Mouse (Mus musculus): ENCODE results near the gene Wiz. TPM values are rescaled to one million over a fixed set of nuclear protein-coding genes. Genes with fewer than 3 reads are reported as not detected.

Wiz gene
- polyA plus RNA-seq, 1 experiment = 21.0 TPM

DNA sequence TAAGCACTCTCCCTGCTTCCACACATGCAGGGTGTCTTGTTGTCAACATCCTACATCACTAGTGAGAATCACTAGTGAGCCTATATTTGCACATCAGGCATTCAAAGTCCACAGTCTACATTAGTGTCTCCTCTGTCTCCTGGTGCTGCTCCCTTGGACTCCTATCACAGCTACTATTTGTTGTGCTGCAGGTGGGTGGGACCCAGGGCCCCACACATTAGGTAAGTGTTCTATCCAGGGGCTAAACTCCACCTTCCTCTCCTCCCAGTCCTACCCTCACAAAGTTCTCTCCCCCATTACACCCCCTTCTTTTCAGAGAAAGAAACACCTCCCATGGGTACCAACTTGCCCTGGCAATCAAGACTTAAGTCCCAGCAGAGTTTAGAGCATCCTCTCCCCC is 37.4 kb upstream of the Wiz start:
- Histone ChIP-seq H3K79me2 (ENCODE audit: control insufficient read depth, insufficient read depth) (no peaks in the 10 kb centered on the region), H3ac (ENCODE audit: control insufficient read depth, insufficient read length) (no peak overlapping the region), H3K4me2 (ENCODE audit: low read depth) (no peak overlapping the region), H3K36me3 (ENCODE audit: control insufficient read depth, insufficient read depth) (no peaks in the 10 kb centered on the region), H3K27me3 (ENCODE audit: control insufficient read depth, insufficient read depth, insufficient read length) (peaks cover 18% of the 10 kb centered on the region), H3K4me3 (no peak overlapping the region)
- TF ChIP-seq E2F4 (IDR thresholded peaks at IDR 0.05; ENCODE audit: insufficient read depth) (no peak), MYOD1 (IDR thresholded peaks at IDR 0.05; ENCODE audit: control insufficient read depth in 1 of 3, insufficient read length in 2 of 3, low read depth in 2 of 3) (no peak), POLR2AphosphoS2 (IDR thresholded peaks at IDR 0.05; ENCODE audit: insufficient read length, low read depth) (no peak)

DNA sequence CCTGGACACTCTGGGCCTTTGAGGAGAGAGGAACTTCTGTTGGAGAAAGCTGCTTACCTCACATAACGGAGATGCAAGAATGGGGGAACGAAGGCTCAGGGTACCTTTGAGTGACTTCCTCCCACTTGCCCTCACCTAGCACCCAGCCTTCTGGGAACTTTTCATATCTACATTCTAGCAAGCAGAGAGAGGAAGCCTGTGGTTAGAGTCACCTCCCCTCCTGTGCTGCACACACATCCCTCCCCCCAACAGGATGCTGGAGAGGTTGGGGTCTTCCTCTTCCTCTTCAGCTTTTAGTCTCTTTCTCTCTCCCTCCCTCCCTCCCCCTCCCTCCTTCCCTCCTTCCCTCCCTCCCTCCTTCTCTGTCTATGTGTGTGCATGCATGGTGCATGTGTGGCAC is 34.8 kb upstream of the Wiz start, which contains the start of gene Pglyrp2:
Gene Pglyrp2 (minus strand): TSS at position 134 of the 400 bp plus-strand sequence.
- Histone ChIP-seq H3K36me3 (ENCODE audit: control insufficient read depth, insufficient read depth) (no peaks in the 10 kb centered on the region), H3ac (ENCODE audit: control insufficient read depth, insufficient read length) (no peak within 1 kb of the TSS), H3K4me2 (ENCODE audit: low read depth) (no peak within 1 kb of the TSS), H3K27me3 (ENCODE audit: control insufficient read depth, insufficient read depth, insufficient read length) (peaks cover 16% of the 10 kb centered on the region), H3K4me3 (no peak within 1 kb of the TSS), H3K79me2 (ENCODE audit: control insufficient read depth, insufficient read depth) (no peaks in the 10 kb centered on the region)
- TF ChIP-seq CEBPB (IDR thresholded peaks at IDR 0.05; ENCODE audit: insufficient read depth, poor library complexity, severe bottlenecking) (no peak), TCF12 (IDR thresholded peaks at IDR 0.05; ENCODE audit: insufficient read depth, poor library complexity, severe bottlenecking) (no peak), USF1 (IDR thresholded peaks at IDR 0.05; ENCODE audit: low read depth) (no peak), MAX (IDR thresholded peaks at IDR 0.05; ENCODE audit: low read depth) (no peak), E2F4 (IDR thresholded peaks at IDR 0.05; ENCODE audit: insufficient read depth) (no peak), TCF3 (IDR thresholded peaks at IDR 0.05; ENCODE audit: insufficient read length, low read depth) (no peak), MYOG (IDR thresholded peaks at IDR 0.05; ENCODE audit: control insufficient read depth in 1 of 3, insufficient read depth in 1 of 3, insufficient read length in 2 of 3, low read depth in 2 of 3) (no peak), REST (IDR thresholded peaks at IDR 0.05; ENCODE audit: insufficient read depth, insufficient read length) (no peak)

DNA sequence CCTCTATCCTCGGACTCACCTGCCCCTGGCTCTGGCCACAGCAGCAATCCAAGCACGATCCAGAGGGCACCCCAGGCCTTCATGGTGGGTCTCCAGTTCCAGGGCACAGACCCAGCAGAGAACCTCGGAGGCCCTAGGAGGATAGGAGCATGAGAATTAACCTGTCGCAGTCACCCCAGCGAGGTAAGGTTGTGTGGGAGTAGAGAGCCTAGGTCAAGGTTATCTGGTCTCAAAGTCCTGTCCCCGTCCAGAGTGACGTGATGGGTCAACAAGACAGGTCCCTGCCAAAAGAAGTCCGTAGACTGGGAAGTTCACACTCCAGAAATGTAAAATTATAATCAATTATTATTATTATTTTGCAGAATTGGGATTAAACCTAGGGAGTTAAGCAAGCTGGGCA is 31.5 kb upstream of the Wiz start:
- TF ChIP-seq MYOG (IDR thresholded peaks at IDR 0.05; ENCODE audit: control insufficient read depth in 1 of 3, insufficient read depth in 1 of 3, insufficient read length in 2 of 3, low read depth in 2 of 3) = no peak
- TF ChIP-seq CEBPB (IDR thresholded peaks at IDR 0.05; ENCODE audit: insufficient read depth, poor library complexity, severe bottlenecking) = no peak
- no peak for TF ChIP-seq USF1 (IDR thresholded peaks at IDR 0.05; ENCODE audit: low read depth)
- TF ChIP-seq POLR2AphosphoS2 (IDR thresholded peaks at IDR 0.05; ENCODE audit: insufficient read length, low read depth) = no peak
- no peak for TF ChIP-seq MYOD1 (IDR thresholded peaks at IDR 0.05; ENCODE audit: control insufficient read depth in 1 of 3, insufficient read length in 2 of 3, low read depth in 2 of 3)
- no peak for TF ChIP-seq TCF3 (IDR thresholded peaks at IDR 0.05; ENCODE audit: insufficient read length, low read depth)
- no peak for TF ChIP-seq MAX (IDR thresholded peaks at IDR 0.05; ENCODE audit: low read depth)
- TF ChIP-seq E2F4 (IDR thresholded peaks at IDR 0.05; ENCODE audit: insufficient read depth) = no peak
- no peak for TF ChIP-seq SRF (IDR thresholded peaks at IDR 0.05; ENCODE audit: control insufficient read depth, insufficient read length, low read depth)
- no peak for TF ChIP-seq REST (IDR thresholded peaks at IDR 0.05; ENCODE audit: insufficient read depth, insufficient read length)
- no peak for TF ChIP-seq POLR2A (IDR thresholded peaks at IDR 0.05; ENCODE audit: insufficient read length, low read depth)
- no peak for TF ChIP-seq TCF12 (IDR thresholded peaks at IDR 0.05; ENCODE audit: insufficient read depth, poor library complexity, severe bottlenecking)

DNA sequence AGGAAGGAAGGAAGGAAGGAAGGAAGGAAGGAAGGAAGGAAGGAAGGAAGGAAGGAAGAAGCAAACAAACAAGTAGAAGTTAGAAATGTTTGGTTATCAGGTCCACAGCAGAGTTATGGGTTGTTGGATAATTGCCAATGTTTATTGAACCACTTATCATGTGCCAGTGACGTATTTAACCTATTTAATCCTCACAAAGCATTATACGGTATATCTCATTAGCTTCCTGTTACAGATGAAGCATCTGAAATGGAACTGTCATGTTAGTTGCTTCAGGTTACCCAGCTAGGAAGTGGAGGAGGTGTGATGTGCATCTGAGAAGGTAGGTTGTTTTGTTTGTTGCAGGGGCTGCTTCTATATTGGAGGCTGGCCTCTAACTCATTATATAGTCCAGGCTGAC is 30.8 kb upstream of the Wiz start:
- Histone ChIP-seq H3K4me3 (no peak overlapping the region), H3K4me2 (ENCODE audit: low read depth) (no peak overlapping the region), H3ac (ENCODE audit: control insufficient read depth, insufficient read length) (no peak overlapping the region), H3K36me3 (ENCODE audit: control insufficient read depth, insufficient read depth) (no peaks in the 10 kb centered on the region), H3K79me2 (ENCODE audit: control insufficient read depth, insufficient read depth) (no peaks in the 10 kb centered on the region), H3K27me3 (ENCODE audit: control insufficient read depth, insufficient read depth, insufficient read length) (peaks cover 45% of the 10 kb centered on the region)
- no peak for TF ChIP-seq TCF12 (IDR thresholded peaks at IDR 0.05; ENCODE audit: insufficient read depth, poor library complexity, severe bottlenecking)
- no peak for TF ChIP-seq USF1 (IDR thresholded peaks at IDR 0.05; ENCODE audit: low read depth)
- no peak for TF ChIP-seq MAX (IDR thresholded peaks at IDR 0.05; ENCODE audit: low read depth)
- no peak for TF ChIP-seq SRF (IDR thresholded peaks at IDR 0.05; ENCODE audit: control insufficient read depth, insufficient read length, low read depth)
- TF ChIP-seq E2F4 (IDR thresholded peaks at IDR 0.05; ENCODE audit: insufficient read depth) = no peak
- TF ChIP-seq REST (IDR thresholded peaks at IDR 0.05; ENCODE audit: insufficient read depth, insufficient read length) = no peak
- no peak for TF ChIP-seq MYOG (IDR thresholded peaks at IDR 0.05; ENCODE audit: control insufficient read depth in 1 of 3, insufficient read depth in 1 of 3, insufficient read length in 2 of 3, low read depth in 2 of 3)
- TF ChIP-seq TCF3 (IDR thresholded peaks at IDR 0.05; ENCODE audit: insufficient read length, low read depth) = no peak
- no peak for TF ChIP-seq CEBPB (IDR thresholded peaks at IDR 0.05; ENCODE audit: insufficient read depth, poor library complexity, severe bottlenecking)
- no peak for TF ChIP-seq MYOD1 (IDR thresholded peaks at IDR 0.05; ENCODE audit: control insufficient read depth in 1 of 3, insufficient read length in 2 of 3, low read depth in 2 of 3)
- TF ChIP-seq POLR2A (IDR thresholded peaks at IDR 0.05; ENCODE audit: insufficient read length, low read depth) = no peak
- TF ChIP-seq POLR2AphosphoS2 (IDR thresholded peaks at IDR 0.05; ENCODE audit: insufficient read length, low read depth) = no peak

More for the DNA sequence above, 31.5 kb upstream of the Wiz start:
- Histone ChIP-seq H3K4me3 (no peak overlapping the region), H3K79me2 (ENCODE audit: control insufficient read depth, insufficient read depth) (no peaks in the 10 kb centered on the region), H3ac (ENCODE audit: control insufficient read depth, insufficient read length) (no peak overlapping the region), H3K36me3 (ENCODE audit: control insufficient read depth, insufficient read depth) (no peaks in the 10 kb centered on the region), H3K27me3 (ENCODE audit: control insufficient read depth, insufficient read depth, insufficient read length) (peaks cover 41% of the 10 kb centered on the region), H3K4me2 (ENCODE audit: low read depth) (no peak overlapping the region)

DNA sequence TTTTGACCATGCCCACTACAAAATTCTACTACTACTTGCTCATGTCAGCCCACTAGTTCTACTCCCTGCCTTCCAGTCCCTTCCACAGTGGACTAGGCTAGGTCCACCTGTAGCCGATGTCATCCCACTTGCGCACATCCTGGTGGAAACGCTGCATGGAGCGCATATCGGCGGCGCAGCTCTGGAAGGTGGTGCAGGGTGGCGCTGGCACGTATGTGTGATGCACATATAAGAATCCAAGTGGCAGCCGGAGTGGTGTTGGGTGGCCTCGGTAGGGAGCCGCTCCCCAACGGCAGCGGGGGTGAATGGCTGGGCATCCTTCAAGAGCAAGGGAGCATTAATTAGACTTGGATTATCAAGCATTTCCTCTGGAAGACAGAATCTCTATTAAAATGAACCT is 27.5 kb upstream of the Wiz start:
- Histone ChIP-seq H3K4me3 (no peak overlapping the region), H3ac (ENCODE audit: control insufficient read depth, insufficient read length) (no peak overlapping the region), H3K79me2 (ENCODE audit: control insufficient read depth, insufficient read depth) (no peaks in the 10 kb centered on the region), H3K27me3 (ENCODE audit: control insufficient read depth, insufficient read depth, insufficient read length) (peaks cover 47% of the 10 kb centered on the region), H3K36me3 (ENCODE audit: control insufficient read depth, insufficient read depth) (no peaks in the 10 kb centered on the region), H3K4me2 (ENCODE audit: low read depth) (no peak overlapping the region)
- no peak for TF ChIP-seq CEBPB (IDR thresholded peaks at IDR 0.05; ENCODE audit: insufficient read depth, poor library complexity, severe bottlenecking)
- TF ChIP-seq E2F4 (IDR thresholded peaks at IDR 0.05; ENCODE audit: insufficient read depth) = no peak
- TF ChIP-seq TCF12 (IDR thresholded peaks at IDR 0.05; ENCODE audit: insufficient read depth, poor library complexity, severe bottlenecking) = no peak
- TF ChIP-seq POLR2AphosphoS2 (IDR thresholded peaks at IDR 0.05; ENCODE audit: insufficient read length, low read depth) = no peak
- no peak for TF ChIP-seq MAX (IDR thresholded peaks at IDR 0.05; ENCODE audit: low read depth)
- no peak for TF ChIP-seq USF1 (IDR thresholded peaks at IDR 0.05; ENCODE audit: low read depth)
- TF ChIP-seq REST (IDR thresholded peaks at IDR 0.05; ENCODE audit: insufficient read depth, insufficient read length) = no peak
- TF ChIP-seq SRF (IDR thresholded peaks at IDR 0.05; ENCODE audit: control insufficient read depth, insufficient read length, low read depth) = no peak
- TF ChIP-seq MYOD1 (IDR thresholded peaks at IDR 0.05; ENCODE audit: control insufficient read depth in 1 of 3, insufficient read length in 2 of 3, low read depth in 2 of 3) = no peak
- TF ChIP-seq MYOG (IDR thresholded peaks at IDR 0.05; ENCODE audit: control insufficient read depth in 1 of 3, insufficient read depth in 1 of 3, insufficient read length in 2 of 3, low read depth in 2 of 3) = no peak
- no peak for TF ChIP-seq POLR2A (IDR thresholded peaks at IDR 0.05; ENCODE audit: insufficient read length, low read depth)
- no peak for TF ChIP-seq TCF3 (IDR thresholded peaks at IDR 0.05; ENCODE audit: insufficient read length, low read depth)

All from myocyte (in vitro differentiated cells).